Mouse (Mus musculus): ENCODE measurements around the gene Olfr986. TPM values are rescaled to one million over a fixed set of nuclear protein-coding genes. Genes with fewer than 3 reads are reported as not detected.

Olfr986 gene
- polyA plus RNA-seq, 1 experiment from 2014 or later, result not detected

GRCm38 (mm10) chr9:40206546-40206950 is 25.8 kb downstream of the Olfr986 start:
- Histone ChIP-seq H3K9me3 (replicated peaks) (no peaks in the 10 kb centered on the region), H3K4me2 (no peak overlapping the region), H3K36me3 (peaks cover 33% of the 10 kb centered on the region), H3K27me3 (no peaks in the 10 kb centered on the region), H3K4me3 (no peak overlapping the region), H3K4me1 (replicated peaks) (no peaks in the 10 kb centered on the region), H3K9ac (no peak overlapping the region), H3K27ac (no peak overlapping the region; the same call in 1 of the 2 replicates)
- ATAC-seq (replicated peaks; ENCODE audit: insufficient number of reproducible peaks, insufficient read depth, low FRiP score, low read depth), result no peak
- WGBS, result 70% methylated on average over 5 of the region's 5 CpGs

GRCm38 (mm10) chr9:40210744-40211143 is 30.0 kb downstream of the Olfr986 start:
- Histone ChIP-seq H3K4me2 (no peak overlapping the region), H3K27ac (no peak overlapping the region), H3K9ac (no peak overlapping the region), H3K4me1 (replicated peaks) (no peaks in the 10 kb centered on the region), H3K4me3 (no peak overlapping the region), H3K36me3 (peaks cover 48% of the 10 kb centered on the region), H3K9me3 (replicated peaks) (no peaks in the 10 kb centered on the region), H3K27me3 (no peaks in the 10 kb centered on the region)
- ATAC-seq (replicated peaks; ENCODE audit: insufficient number of reproducible peaks, insufficient read depth, low FRiP score, low read depth), result no peak
- 89% methylated on average over 2 of the region's 2 CpGs for WGBS

DNA sequence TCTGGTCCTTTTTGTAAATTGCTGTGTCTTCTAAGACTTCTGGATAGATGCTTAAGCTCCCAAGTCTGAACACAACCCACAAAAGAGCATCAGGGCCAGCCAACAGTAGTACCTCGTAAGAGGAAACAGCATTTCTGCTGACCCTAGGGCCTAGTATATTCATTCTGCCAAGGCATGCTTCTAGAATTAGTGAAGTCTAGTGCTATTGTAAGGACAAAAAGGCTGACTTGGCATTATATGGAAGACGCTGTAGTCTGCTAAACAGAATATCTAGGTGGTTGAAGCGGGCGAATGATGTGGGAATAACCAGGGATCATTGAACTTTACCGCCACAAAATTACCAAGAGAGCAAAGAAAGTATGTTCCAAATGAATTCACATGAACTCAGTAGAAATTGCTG is 33.3 kb downstream of the Olfr986 start:
- peaks cover 38% of the 10 kb centered on the region for H3K36me3 ChIP-seq
- no peak overlapping the region for H3K4me3 ChIP-seq
- 87% methylated on average over 5 of the region's 5 CpGs for WGBS
- H3K4me1 ChIP-seq (replicated peaks), result no peaks in the 10 kb centered on the region
- H3K4me2 ChIP-seq, result no peak overlapping the region
- no peak overlapping the region for H3K9ac ChIP-seq
- H3K27me3 ChIP-seq, result no peaks in the 10 kb centered on the region
- no peaks in the 10 kb centered on the region for H3K9me3 ChIP-seq (replicated peaks)
- ATAC-seq (replicated peaks; ENCODE audit: insufficient number of reproducible peaks, insufficient read depth, low FRiP score, low read depth), result no peak
- no peak overlapping the region for H3K27ac ChIP-seq

DNA sequence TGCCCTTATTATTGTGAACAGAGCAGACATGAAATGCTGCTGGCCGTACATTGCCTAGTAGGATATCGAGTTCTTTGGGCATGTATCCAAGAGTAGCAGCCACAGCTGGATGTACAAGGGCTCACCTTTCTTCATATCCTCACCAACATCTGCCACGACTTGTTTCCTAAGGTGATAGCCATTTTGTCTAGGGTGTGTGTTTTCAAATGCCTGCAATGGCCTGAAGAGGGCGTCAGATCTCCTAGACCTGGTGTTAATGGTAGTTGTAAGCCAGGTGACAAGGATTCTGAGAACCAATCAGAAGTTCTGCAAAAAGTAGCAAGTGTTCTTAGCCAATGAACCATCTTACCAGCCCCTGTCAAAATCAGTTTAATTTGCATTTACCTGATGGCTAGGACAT is 35.9 kb downstream of the Olfr986 start:
- no peak for ATAC-seq (replicated peaks; ENCODE audit: insufficient number of reproducible peaks, insufficient read depth, low FRiP score, low read depth)
- Histone ChIP-seq H3K4me2 (no peak overlapping the region), H3K27ac (no peak overlapping the region), H3K9ac (no peak overlapping the region), H3K4me1 (replicated peaks) (no peaks in the 10 kb centered on the region), H3K9me3 (replicated peaks) (no peaks in the 10 kb centered on the region), H3K36me3 (peaks cover 14% of the 10 kb centered on the region), H3K27me3 (no peaks in the 10 kb centered on the region), H3K4me3 (no peak overlapping the region)
- 67% methylated on average over 4 of the region's 4 CpGs for WGBS

GRCm38 (mm10) chr9:40224289-40224688 is 43.6 kb downstream of the Olfr986 start:
- Histone ChIP-seq H3K9me3 (replicated peaks) (no peaks in the 10 kb centered on the region), H3K4me2 (no peak overlapping the region), H3K4me3 (no peak overlapping the region), H3K27ac (no peak overlapping the region), H3K4me1 (replicated peaks) (no peaks in the 10 kb centered on the region), H3K27me3 (0 out of 2 replicates have a peak, but pooled peaks cover 4% of the 10 kb centered on the region), H3K9ac (no peak overlapping the region), H3K36me3 (no peaks in the 10 kb centered on the region)
- ATAC-seq (replicated peaks; ENCODE audit: insufficient number of reproducible peaks, insufficient read depth, low FRiP score, low read depth), result no peak
- 62% methylated on average over 4 of the region's 4 CpGs for WGBS

- Histone ChIP-seq H3K36me3 (no peaks in the 10 kb centered on the region), H3K4me3 (no peak overlapping the region), H3K9me3 (replicated peaks) (no peaks in the 10 kb centered on the region), H3K4me2 (no peak overlapping the region), H3K9ac (no peak overlapping the region), H3K4me1 (replicated peaks) (no peaks in the 10 kb centered on the region), H3K27ac (no peak overlapping the region), H3K27me3 (0 out of 2 replicates have a peak, but pooled peaks cover 4% of the 10 kb centered on the region)
- WGBS, result 66% methylated on average over 10 of the region's 10 CpGs
- 0 out of 2 replicates have a peak, but pooled peaks have one; percentile 47 for ATAC-seq (replicated peaks; ENCODE audit: insufficient number of reproducible peaks, insufficient read depth, low FRiP score, low read depth)
Measured at GRCm38 (mm10) chr9:40227874-40228789, 47.4 kb downstream of the Olfr986 start.

GRCm38 (mm10) chr9:40228804-40229331 is 48.1 kb downstream of the Olfr986 start:
- WGBS, result 50% methylated on average over 6 of the region's 6 CpGs
- H3K9ac ChIP-seq, result no peak overlapping the region
- ATAC-seq (replicated peaks; ENCODE audit: insufficient number of reproducible peaks, insufficient read depth, low FRiP score, low read depth), result no peak
- H3K36me3 ChIP-seq, result no peaks in the 10 kb centered on the region
- no peak overlapping the region for H3K4me2 ChIP-seq
- H3K4me1 ChIP-seq (replicated peaks), result no peaks in the 10 kb centered on the region
- H3K27me3 ChIP-seq, result 0 out of 2 replicates have a peak, but pooled peaks cover 4% of the 10 kb centered on the region
- no peaks in the 10 kb centered on the region for H3K9me3 ChIP-seq (replicated peaks)
- no peak overlapping the region for H3K4me3 ChIP-seq
- H3K27ac ChIP-seq, result no peak overlapping the region

- H3K27me3 ChIP-seq, result 0 out of 2 replicates have a peak, but pooled peaks cover 4% of the 10 kb centered on the region
- H3K9ac ChIP-seq, result no peak overlapping the region
- no peaks in the 10 kb centered on the region for H3K36me3 ChIP-seq
- no peak overlapping the region for H3K27ac ChIP-seq
- ATAC-seq (replicated peaks; ENCODE audit: insufficient number of reproducible peaks, insufficient read depth, low FRiP score, low read depth), result no peak
- no peaks in the 10 kb centered on the region for H3K4me1 ChIP-seq (replicated peaks)
- H3K4me2 ChIP-seq, result no peak overlapping the region
- no peaks in the 10 kb centered on the region for H3K9me3 ChIP-seq (replicated peaks)
- WGBS, result 63% methylated on average over 5 of the region's 5 CpGs
- H3K4me3 ChIP-seq, result no peak overlapping the region
Measured at GRCm38 (mm10) chr9:40229479-40229878, 48.8 kb downstream of the Olfr986 start.

GRCm38 (mm10) chr9:40231019-40231418 is 50.3 kb downstream of the Olfr986 start:
- ATAC-seq (replicated peaks; ENCODE audit: insufficient number of reproducible peaks, insufficient read depth, low FRiP score, low read depth), result no peak
- H3K36me3 ChIP-seq, result no peaks in the 10 kb centered on the region
- no peaks in the 10 kb centered on the region for H3K9me3 ChIP-seq (replicated peaks)
- no peak overlapping the region for H3K4me2 ChIP-seq
- no peak overlapping the region for H3K9ac ChIP-seq
- 0 out of 2 replicates have a peak, but pooled peaks cover 4% of the 10 kb centered on the region for H3K27me3 ChIP-seq
- 80% methylated on average over 3 of the region's 3 CpGs for WGBS
- H3K4me1 ChIP-seq (replicated peaks), result no peaks in the 10 kb centered on the region
- H3K4me3 ChIP-seq, result no peak overlapping the region
- no peak overlapping the region for H3K27ac ChIP-seq

DNA sequence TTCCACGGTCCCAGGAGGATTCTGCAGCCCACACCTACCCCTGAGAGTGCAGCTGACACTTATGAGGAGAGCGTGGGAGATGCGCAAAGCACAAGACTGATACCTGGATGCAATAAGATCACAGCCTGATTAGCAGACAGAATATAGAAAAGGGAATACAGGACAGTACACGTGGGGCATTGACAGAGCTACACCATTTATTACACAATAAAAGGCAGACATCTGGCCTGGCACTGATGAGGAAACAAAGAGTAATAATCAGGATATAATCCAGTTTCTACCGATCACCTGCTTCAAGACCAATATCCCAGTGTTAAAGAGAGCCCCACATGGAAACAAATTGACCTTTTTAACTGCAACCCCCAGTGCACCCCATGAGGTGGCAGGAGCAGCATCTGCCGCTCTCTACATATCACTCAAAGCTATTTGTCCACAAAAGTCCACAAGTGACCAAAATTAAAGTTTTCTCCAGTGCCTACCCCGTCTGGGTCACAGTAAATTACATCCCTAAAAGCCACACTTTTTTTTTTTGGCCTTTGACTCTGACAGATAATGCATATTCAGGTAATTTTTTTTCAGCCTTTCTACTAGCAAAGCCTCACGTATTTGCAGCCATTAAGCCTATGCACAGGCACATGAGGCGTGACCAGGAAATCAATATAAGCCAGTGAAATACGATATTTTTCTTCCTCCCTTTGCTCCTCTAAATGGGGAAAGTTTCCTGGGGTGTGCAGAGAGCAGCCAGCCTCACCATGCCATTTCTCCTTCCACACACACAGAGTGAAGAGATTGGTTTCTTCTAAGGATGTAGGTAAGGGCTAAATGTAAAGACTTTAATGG is 53.7 kb downstream of the Olfr986 start:
- no peak overlapping the region for H3K9ac ChIP-seq
- H3K27me3 ChIP-seq, result no peaks in the 10 kb centered on the region
- H3K4me1 ChIP-seq (replicated peaks), result no peaks in the 10 kb centered on the region
- H3K4me3 ChIP-seq, result no peak overlapping the region
- ATAC-seq (replicated peaks; ENCODE audit: insufficient number of reproducible peaks, insufficient read depth, low FRiP score, low read depth), result no peak
- H3K9me3 ChIP-seq (replicated peaks), result no peaks in the 10 kb centered on the region
- no peaks in the 10 kb centered on the region for H3K36me3 ChIP-seq
- H3K4me2 ChIP-seq, result no peak overlapping the region
- no peak overlapping the region for H3K27ac ChIP-seq
- 66% methylated on average over 10 of the region's 10 CpGs for WGBS

- no peak overlapping the region for H3K27ac ChIP-seq
- H3K4me1 ChIP-seq (replicated peaks), result no peaks in the 10 kb centered on the region
- H3K9ac ChIP-seq, result no peak overlapping the region
- no peaks in the 10 kb centered on the region for H3K36me3 ChIP-seq
- H3K4me3 ChIP-seq, result no peak overlapping the region
- H3K4me2 ChIP-seq, result no peak overlapping the region
- H3K9me3 ChIP-seq (replicated peaks), result no peaks in the 10 kb centered on the region
- 0 out of 2 replicates have a peak, but pooled peaks cover 3% of the 10 kb centered on the region for H3K27me3 ChIP-seq
- 83% methylated on average over 7 of the region's 7 CpGs for WGBS
- ATAC-seq (replicated peaks; ENCODE audit: insufficient number of reproducible peaks, insufficient read depth, low FRiP score, low read depth), result no peak
Measured at GRCm38 (mm10) chr9:40235220-40235619, 54.5 kb downstream of the Olfr986 start.

Data from heart, embryonic 15.5 days (tissue).